18 mouse cellular contexts compared by ENCODE assay signal in genomic region chr10:3881179-3881578, GRCm38 (mm10).
"Had no signal": no experiment of that assay in that cellular context is flagged by ENCODE, and none has a peak within 500 bp of the region (broad histone marks: within the 10 kb centered on the region; RNA-seq: fewer than 3 reads in every experiment).

No protein-coding gene starts in this region.

- H3K36me3 ChIP-seq: neural tube, embryonic 13.5 days; neural tube, embryonic 15.5 days had no signal

- H3K4me2 ChIP-seq: lung, embryonic 14.5 days; neural tube, embryonic 13.5 days; neural tube, embryonic 15.5 days had no signal

- H3K27ac ChIP-seq: midbrain, embryonic 10.5 days; neural tube, embryonic 13.5 days; neural tube, embryonic 15.5 days had no signal

- H3K27me3 ChIP-seq: neural tube, embryonic 13.5 days; neural tube, embryonic 15.5 days had no signal

- DNase-seq: lung, adult 18-20 months; lung, embryonic 14.5 days; lung, postnatal 10 days; lung, postnatal 4 days; midbrain, embryonic 14.5 days; retina, postnatal 1 day; right cerebral cortex, adult 18-20 months; right cerebral cortex, postnatal 25 days; right cerebral cortex, postnatal 4 days; spleen, adult 18-20 months; thymus, adult 18-20 months; thymus, postnatal 25 days; thymus, postnatal 4 days had no signal

- H3K4me3 ChIP-seq: midbrain, embryonic 10.5 days; myocyte; neural tube, embryonic 13.5 days; neural tube, embryonic 15.5 days had no signal

- H3K4me1 ChIP-seq: midbrain, embryonic 10.5 days; neural tube, embryonic 13.5 days; neural tube, embryonic 15.5 days had no signal

- ATAC-seq: midbrain, embryonic 16.5 days had no signal

- H3K9ac ChIP-seq: lung, embryonic 14.5 days; neural tube, embryonic 13.5 days; neural tube, embryonic 15.5 days had no signal

- H3K9me3 ChIP-seq: neural tube, embryonic 13.5 days; neural tube, embryonic 15.5 days had no signal
